41 mouse cellular contexts compared by ENCODE assay signal in genomic region chr19:25489546-25489945, GRCm38 (mm10). TPM values are rescaled to one million over a fixed set of nuclear protein-coding genes. Genes with fewer than 3 reads are reported as not detected.
"Had no signal": no experiment of that assay in that cellular context is flagged by ENCODE, and none has a peak within 500 bp of the region (broad histone marks: within the 10 kb centered on the region; RNA-seq: fewer than 3 reads in every experiment).

No protein-coding gene starts in this region.

- H3K4me1 ChIP-seq: intestine, embryonic 15.5 days had no signal

- H3K4me3 ChIP-seq: gastrocnemius, adult 2 months; heart, adult 2 months; heart, embryonic 13.5 days; heart, embryonic 15.5 days; hindbrain, embryonic 10.5 days; hindbrain, embryonic 12.5 days; intestine, embryonic 15.5 days; limb, embryonic 10.5 days; limb, embryonic 12.5 days had no signal

- H3K27ac ChIP-seq: gastrocnemius, adult 2 months; heart, adult 2 months; heart, embryonic 13.5 days; heart, embryonic 15.5 days; hindbrain, embryonic 10.5 days; hindbrain, embryonic 12.5 days; hindbrain, embryonic 14.5 days; intestine, embryonic 15.5 days; limb, embryonic 10.5 days; limb, embryonic 12.5 days; liver, embryonic 14.5 days had no signal

- H3K9ac ChIP-seq: heart, embryonic 13.5 days; heart, embryonic 15.5 days; hindbrain, embryonic 12.5 days; hindbrain, embryonic 14.5 days; intestine, embryonic 15.5 days; limb, embryonic 12.5 days; liver, embryonic 14.5 days had no signal

- H3K9me3 ChIP-seq: heart, embryonic 13.5 days; heart, embryonic 15.5 days; hindbrain, embryonic 10.5 days; hindbrain, embryonic 12.5 days; intestine, embryonic 15.5 days; limb, embryonic 10.5 days; limb, embryonic 12.5 days had no signal

- DNase-seq: gastrocnemius, adult 2 months; gastrocnemius, postnatal 10 days; gastrocnemius, postnatal 25 days; heart, adult 2 months; heart, postnatal 14 days; heart, postnatal 4 days; kidney, adult 18-20 months; kidney, adult 8-10 months; kidney, postnatal 10 days; kidney, postnatal 25 days; kidney, postnatal 4 days; layer of hippocampus, adult 9-11 months; layer of hippocampus, postnatal 36 days; liver had no signal

- H3K36me3 ChIP-seq: heart, embryonic 13.5 days; heart, embryonic 15.5 days; hindbrain, embryonic 10.5 days; hindbrain, embryonic 12.5 days; intestine, embryonic 15.5 days; limb, embryonic 10.5 days; limb, embryonic 12.5 days had no signal

- H3K4me2 ChIP-seq: heart, embryonic 11.5 days; heart, embryonic 13.5 days; heart, embryonic 15.5 days; hindbrain, embryonic 12.5 days; hindbrain, embryonic 14.5 days; intestine, embryonic 15.5 days; limb, embryonic 12.5 days; liver, embryonic 11.5 days had no signal

- ATAC-seq: hindbrain, embryonic 16.5 days; inflammation-experienced regulatory T-cells, adult 6 months; intestine, embryonic 15.5 days; intestine, postnatal 0 days had no signal

RNA-seq across cellular contexts. Expression of gene Dmrt1, which starts 15.9 kb away (rescaled TPM):
- total RNA-seq: gastrocnemius, adult 2 months; gastrocnemius, postnatal 10 days; gastrocnemius, postnatal 25 days; gastrocnemius, postnatal 4 days; granulocyte monocyte progenitor cell, adult 5-6 weeks; heart, adult 2 months; heart, postnatal 14 days; heart, postnatal 4 days; layer of hippocampus, adult 18-20 months; layer of hippocampus, adult 8-10 months; layer of hippocampus, postnatal 14 days; layer of hippocampus, postnatal 36 days; left cerebral cortex, adult 18-20 months; left cerebral cortex, adult 8-10 months; left cerebral cortex, postnatal 14 days; left cerebral cortex, postnatal 36 days had no signal
- polyA plus RNA-seq: heart, adult 2 months; heart, embryonic 15.5 days; heart, postnatal 0 days; hindbrain, embryonic 10.5 days; hindbrain, embryonic 12.5 days; hindbrain, embryonic 14.5 days; hindbrain, embryonic 16.5 days; inflammation-experienced regulatory T-cells, adult 6 months; intestine, embryonic 15.5 days; intestine, postnatal 0 days; kidney, embryonic 14.5 days; kidney, embryonic 16.5 days; liver, embryonic 11.5 days; liver, embryonic 14.5 days; liver, embryonic 16.5 days had no signal
